Mouse (Mus musculus): Measurements from ENCODE around the gene Fam174a.

Gene Fam174a

GRCm38 (mm10) chr1:95313393-95314228, at the start of gene Fam174a:
Gene Fam174a, plus strand, starts transcription at chr1:95313623.
- peak; percentile 91 for DNase-seq

DNA sequence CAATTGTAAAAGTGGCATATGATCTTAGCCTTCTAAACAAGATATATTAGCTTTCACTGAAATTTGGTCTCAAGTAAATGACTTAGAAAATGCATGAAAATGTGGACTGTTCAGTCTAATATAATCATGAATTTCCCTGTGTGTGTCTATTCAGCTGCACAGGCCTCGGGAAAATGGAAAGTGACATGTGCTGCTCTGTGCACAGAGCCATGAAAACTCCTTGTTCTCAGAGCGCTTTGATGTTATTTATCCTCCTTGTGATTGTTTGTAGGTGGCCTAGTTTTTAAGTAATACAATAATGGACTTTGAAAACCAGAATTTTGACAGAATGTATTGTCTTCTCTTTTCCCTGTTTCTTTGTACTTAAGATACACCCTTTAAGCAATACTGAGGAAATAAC, 49.6 kb upstream of the Fam174a start:
- DNase-seq: no peak

DNA sequence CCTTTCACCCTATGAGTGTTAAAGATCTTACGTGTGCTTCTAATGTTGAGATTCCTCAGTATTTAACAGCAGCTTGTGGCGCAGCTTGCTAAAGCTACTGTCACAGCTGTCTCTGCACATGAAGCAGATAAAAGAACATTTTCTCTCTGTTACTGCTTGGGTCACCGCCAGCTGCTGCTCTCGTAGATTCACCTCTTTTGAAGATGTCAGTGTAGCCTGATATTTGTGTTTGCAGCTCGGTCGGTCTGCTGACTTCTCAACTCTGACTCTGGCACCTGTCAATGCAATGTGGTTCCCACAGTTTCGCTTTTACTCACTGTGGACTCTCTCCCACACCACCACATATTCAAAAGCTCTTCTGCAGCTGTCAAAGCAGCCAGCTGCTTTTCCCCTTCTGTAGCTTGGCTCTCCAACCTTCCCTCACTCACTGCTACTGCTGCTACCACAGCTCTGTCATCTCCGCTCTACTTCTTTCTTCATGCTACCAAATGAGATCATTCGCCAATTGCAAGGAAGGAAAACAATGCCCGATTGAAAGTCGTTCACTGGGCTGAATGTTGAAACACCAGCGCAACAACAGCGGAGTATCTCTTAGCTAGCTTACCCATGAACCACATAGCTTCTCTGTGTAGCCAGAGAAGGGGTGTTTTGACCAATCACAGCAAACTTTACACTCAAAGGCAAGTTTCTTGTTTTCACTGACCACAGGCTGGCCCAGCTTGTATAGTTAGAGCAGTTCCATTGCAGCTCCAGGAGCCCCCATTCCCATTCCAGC, 45.3 kb upstream of the Fam174a start:
- DNase-seq: peak; percentile 73

- DNase-seq: no peak
These were observed 40.1 kb upstream of the Fam174a start for GRCm38 (mm10) chr1:95273321-95273720.

DNA sequence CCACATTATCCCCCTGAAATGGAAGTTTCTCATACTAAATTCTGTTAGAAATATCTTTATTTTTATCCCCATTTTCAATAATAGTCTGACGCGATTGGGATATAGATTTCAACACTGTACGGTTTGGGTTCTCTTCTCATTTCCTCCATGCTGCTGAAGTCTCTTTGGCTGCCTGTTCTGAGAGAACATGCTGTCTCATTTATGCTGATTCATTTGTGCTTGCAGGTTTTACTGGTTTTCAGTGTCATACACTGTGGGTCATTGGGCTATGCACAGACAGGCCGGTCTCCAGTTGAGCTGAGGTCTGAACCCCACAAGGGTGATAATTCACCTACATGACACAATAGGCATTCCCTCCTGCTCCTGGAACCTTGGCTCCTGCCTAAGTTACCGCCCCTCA, 5.1 kb upstream of the Fam174a start:
- no peak for DNase-seq

- DNase-seq: no peak
These were observed 769 bp downstream of the Fam174a start for GRCm38 (mm10) chr1:95314229-95314555.

DNA sequence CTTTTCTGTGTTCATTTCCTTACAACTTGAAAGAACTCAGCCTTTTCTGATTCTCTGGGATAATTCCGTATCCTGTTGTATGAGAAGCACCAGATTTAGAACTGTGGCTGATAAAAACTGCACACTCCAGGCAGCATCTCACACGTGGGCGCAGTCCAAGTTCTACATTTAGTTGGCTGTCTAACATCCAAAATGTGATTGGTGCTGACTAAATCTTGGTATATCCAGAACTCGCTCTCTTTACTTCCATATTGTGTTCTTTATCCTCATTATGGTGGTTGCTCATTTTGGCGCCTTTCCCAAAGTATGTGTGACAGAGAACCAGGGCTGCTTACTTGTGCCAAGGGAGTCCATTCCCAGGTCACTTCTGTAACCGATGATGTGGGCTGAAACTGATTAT, 2.6 kb downstream of the Fam174a start:
- DNase-seq: no peak

DNA sequence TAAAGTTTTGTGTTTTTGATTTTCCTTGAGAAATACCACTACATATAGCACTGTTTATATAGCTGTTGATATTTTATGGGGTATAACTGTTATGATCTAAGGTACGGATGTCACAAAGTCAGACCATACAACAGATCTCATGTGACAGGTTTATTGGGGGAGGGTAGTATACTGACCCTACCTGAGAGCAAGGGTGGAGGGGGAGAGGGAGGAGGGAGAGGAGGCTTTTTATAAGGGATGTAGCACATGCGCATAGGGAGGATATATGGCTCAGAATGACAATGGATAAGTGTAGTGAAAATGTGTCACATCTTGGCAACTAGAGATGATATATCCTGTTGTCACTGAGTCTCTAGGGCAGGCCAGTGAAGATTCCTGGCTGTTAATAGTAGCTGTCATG, 8.8 kb downstream of the Fam174a start:
- DNase-seq: no peak

DNA sequence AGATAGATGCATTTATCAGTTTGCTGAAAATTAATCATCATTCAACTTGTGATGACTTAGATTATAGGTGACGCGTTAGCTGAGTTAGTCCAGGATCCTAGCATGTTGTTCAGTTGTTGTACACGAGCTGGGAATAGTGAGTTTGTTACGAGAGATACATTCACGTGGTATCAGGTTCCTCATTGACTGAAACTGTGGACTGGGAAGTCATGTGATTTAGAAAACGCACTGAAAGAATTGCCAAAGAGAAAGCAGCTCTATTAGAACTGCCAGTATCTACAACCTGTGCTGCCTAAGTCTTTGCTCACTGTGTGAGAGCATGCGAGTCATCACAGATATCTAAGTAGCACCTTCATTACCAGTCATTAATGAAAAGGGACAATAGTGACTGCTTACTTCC, 9.6 kb downstream of the Fam174a start:
- no peak for DNase-seq

- no peak for DNase-seq
These were observed 13.4 kb downstream of the Fam174a start for GRCm38 (mm10) chr1:95326856-95327255.

DNA sequence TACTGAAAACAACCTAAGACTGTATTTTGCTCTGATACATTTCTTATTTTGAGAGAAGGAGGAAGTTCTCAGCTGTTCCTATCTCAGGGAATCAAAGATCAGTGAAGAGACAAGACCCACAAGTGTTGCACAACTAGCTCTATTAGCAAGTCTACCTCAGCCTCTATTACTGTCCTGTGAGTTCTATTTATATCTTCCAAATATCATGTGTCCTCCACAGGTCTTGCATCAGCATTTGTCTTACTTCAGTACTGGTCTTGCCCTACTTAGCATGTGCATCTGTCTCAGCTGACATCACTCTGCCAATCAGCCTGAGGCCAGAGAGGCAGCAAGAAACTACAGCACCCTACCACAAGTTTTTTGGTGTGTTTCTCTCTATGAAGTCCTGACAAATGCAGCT, 26.2 kb downstream of the Fam174a start:
- DNase-seq: no peak

GRCm38 (mm10) chr1:95342242-95342641, 28.8 kb downstream of the Fam174a start:
- DNase-seq: no peak

- no peak for DNase-seq
These were observed 30.4 kb downstream of the Fam174a start for GRCm38 (mm10) chr1:95343585-95344485.

DNA sequence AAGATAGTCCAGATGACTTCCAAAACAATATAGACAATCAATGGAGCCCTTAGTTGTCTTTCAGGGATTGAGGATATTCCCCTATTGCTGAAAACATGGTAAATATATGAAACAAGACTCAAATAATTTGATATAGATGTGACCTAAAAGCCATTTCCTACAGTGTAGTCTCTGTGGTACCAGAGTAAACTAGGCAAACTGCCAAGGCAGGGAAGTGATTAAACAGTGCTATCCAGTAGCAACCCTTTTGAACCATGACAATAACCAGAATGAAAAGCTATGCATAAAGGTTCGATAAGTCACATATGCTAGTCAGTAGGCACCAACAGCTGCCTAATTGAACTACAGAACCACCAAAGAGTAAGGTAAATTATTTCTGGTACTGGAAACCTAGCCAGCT, 40.7 kb downstream of the Fam174a start:
- no peak for DNase-seq

DNA sequence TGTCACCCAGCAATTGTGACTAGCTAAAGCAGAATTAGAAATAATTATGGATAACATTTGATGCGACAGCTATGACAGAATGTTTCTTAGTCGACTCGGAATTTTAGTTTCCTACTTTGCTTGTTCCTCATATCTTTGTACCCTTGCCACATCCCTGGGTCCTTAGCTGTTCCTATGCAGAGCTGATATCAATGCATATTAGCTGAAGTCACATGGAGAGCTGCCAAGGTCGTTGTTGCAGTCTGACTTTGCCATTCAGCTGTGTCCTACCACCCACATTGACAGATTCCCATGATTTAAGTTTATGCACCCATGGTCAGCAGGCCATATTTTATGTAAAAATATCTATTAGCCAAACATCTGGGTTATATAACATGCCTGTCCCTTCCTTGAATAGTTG, 43.5 kb downstream of the Fam174a start:
- DNase-seq: no peak

GRCm38 (mm10) chr1:95363692-95364091, 50.3 kb downstream of the Fam174a start:
- no peak for DNase-seq

- no peak for DNase-seq
These were observed 53.4 kb downstream of the Fam174a start for GRCm38 (mm10) chr1:95366616-95367373.

DNA sequence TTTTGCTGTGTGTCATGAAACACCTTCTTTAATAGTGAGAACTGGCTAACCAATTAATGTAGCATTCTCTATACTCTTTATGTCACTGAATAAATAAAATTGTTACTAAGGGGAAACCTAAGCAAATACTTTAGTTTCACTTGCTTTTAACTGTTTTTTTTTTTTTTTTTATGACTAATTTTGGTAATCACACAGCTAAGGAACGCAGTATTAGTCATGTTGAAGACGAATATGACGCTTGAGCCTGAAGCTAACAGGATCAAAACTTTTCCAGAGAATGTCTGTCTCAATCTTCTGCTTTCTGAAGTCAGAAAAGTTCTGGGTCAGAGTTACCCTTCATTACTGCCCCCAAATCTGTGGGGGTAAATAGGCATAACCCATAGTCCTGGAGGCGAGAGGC, 54.3 kb downstream of the Fam174a start:
- DNase-seq: no peak

DNA sequence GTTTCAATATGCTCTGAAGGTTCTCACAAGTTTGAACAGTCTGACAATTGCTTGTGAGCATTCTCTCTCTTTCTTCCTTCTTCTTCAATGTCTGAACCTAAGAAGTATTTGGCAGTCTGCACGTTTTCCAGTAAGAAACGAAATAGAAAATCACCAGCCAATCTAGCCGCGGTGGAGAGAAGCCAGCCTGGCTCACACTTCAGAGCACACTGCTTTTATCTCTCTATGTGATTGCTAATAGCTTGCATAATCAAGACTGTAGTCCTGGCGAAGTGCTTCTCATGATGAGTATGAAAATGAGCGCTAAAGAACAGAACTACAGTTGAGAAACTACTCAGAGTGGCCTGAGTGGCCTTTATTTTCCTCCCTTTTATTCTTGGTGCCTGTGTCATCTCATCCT, 62.0 kb downstream of the Fam174a start:
- no peak for DNase-seq

- no peak for DNase-seq
These were observed 67.6 kb downstream of the Fam174a start for GRCm38 (mm10) chr1:95381028-95381427.

Data from thymus, postnatal 25 days (tissue).